Mouse (Mus musculus): ENCODE measurements around the gene Gm49378.

Gene Gm49378

GRCm38 (mm10) chr14:55590748-55591330 is 46.9 kb downstream of the Gm49378 start, which contains the start of gene Psme2:
Gene Psme2 (minus strand): TSS chr14:55591113.
- DNase-seq (ENCODE audit: extremely low read depth, low read depth, low spot score), result peak; percentile 76

DNA sequence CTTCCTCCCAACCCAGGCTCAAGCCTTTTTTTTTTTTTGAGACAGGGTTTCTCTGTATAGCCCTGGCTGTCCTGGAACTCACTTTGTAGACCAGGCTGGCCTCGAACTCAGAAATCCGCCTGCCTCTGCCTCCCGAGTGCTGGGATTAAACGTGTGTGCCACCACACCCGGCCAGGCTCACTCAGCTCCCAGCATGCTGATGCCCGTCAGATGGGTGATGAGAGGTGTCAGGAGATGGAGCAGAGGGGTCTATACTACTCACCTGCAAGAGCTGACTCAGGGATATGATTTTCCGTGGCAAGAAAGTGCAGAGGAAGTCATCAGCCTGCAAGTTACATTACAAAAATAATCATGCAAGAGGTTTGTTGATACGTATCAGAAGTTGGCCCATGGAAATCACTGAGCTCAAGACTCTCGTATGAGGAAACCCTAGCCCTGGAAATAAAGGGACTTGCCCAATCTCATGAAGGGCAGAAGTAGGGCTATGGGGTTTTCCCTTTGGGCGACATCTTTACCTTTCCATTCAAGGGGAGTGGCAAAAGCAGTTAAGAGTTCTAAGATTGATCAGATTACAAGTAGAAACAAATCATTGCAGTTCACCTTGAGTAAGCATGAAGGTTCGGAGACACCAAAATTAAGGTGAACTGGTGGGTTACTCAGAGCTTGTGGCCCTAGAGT is 47.8 kb downstream of the Gm49378 start:
- peak; percentile 66 for DNase-seq (ENCODE audit: extremely low read depth, low read depth, low spot score)

GRCm38 (mm10) chr14:55589271-55589670 is 48.4 kb downstream of the Gm49378 start:
- no peak for DNase-seq (ENCODE audit: extremely low read depth, low read depth, low spot score)

DNA sequence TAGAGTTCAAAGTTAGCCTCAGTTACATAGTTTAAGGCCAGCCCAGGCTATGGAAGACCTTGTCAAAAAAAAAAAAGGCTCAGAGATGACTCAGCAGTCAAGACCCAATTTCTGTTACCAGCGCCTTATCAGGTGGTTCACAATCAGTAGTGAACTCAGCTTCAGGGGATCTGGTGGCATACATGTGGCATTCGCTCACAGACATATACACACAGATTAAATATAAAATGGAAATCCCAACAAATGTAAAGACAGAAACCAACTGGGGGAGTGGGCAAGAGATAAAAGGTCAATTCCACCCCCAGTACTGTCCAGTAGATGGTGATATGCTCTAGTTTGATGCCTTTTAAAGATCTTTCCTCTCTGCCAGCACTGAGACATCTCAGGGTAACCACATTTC is 51.5 kb downstream of the Gm49378 start:
- no peak for DNase-seq (ENCODE audit: extremely low read depth, low read depth, low spot score)

DNA sequence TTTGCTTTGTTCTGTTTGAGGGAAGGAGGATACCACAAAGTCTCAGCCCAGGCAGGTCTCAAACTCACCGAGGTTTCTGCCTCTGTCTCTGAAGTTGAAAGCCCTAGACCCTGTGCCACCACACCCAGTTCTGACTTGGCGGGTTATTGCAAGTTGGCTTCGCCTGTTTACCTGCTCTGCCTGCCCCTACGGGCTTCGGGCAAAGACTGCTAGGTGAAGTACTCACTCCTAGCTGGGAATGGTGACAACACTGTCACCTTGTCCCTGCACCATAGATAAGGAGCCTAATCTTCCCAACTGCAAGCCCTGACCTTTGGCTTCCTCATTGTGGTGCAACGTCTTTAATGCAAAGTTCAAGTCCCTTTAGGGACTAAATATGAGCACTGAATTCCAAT is 52.1 kb downstream of the Gm49378 start:
- DNase-seq (ENCODE audit: extremely low read depth, low read depth, low spot score), result peak; percentile 64

- peak; percentile 64 for DNase-seq (ENCODE audit: extremely low read depth, low read depth, low spot score)
Measured at GRCm38 (mm10) chr14:55584702-55585565, 52.8 kb downstream of the Gm49378 start, which contains the start of gene Emc9. Gene Emc9 (minus strand): TSS chr14:55585302.

GRCm38 (mm10) chr14:55584303-55584701 is 53.4 kb downstream of the Gm49378 start:
- no peak for DNase-seq (ENCODE audit: extremely low read depth, low read depth, low spot score)

- no peak for DNase-seq (ENCODE audit: extremely low read depth, low read depth, low spot score)
Measured at GRCm38 (mm10) chr14:55581981-55582681, 55.6 kb downstream of the Gm49378 start.

DNA sequence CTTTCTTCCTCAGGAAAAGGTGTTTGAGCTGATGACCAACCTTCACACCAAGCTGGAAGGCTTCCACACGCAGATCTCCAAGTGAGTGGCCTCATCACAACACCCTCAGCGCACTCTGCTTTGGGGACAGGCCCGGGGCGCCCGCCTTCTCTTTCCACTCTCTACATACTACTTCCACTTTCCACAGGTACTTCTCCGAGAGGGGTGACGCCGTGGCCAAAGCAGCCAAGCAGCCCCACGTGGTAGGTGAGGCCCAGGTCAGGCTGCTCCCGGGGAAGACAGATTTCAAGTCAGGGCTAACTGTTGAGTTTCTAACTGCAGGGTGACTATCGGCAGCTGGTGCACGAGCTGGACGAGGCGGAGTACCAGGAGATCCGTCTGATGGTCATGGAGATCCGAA is 57.0 kb downstream of the Gm49378 start:
- DNase-seq (ENCODE audit: extremely low read depth, low read depth, low spot score), result no peak

- DNase-seq (ENCODE audit: extremely low read depth, low read depth, low spot score), result no peak
Measured at GRCm38 (mm10) chr14:55579511-55580496, 57.9 kb downstream of the Gm49378 start.

All from fat pad, adult 2 months (tissue).